9 mouse cellular contexts compared by ENCODE assay signal in genomic region chr9:76237243-76237642, GRCm38 (mm10). TPM values are rescaled to one million over a fixed set of nuclear protein-coding genes. Genes with fewer than 3 reads are reported as not detected.
DNase-seq lines count a peak whose midpoint lies in the region; ATAC-seq and TF ChIP-seq lines count a peak whose summit lies in the region.
"Had no signal": no experiment of that assay in that cellular context is flagged by ENCODE, and none has a peak within 500 bp of the region (broad histone marks: within the 10 kb centered on the region; RNA-seq: fewer than 3 reads in every experiment).

No protein-coding gene starts in this region.

- WGBS in kidney, postnatal 0 days: 40% methylated on average over 12 of the region's 12 CpGs
- whole genome bisulfite sequencing in intestine, embryonic 14.5 days: 32% methylated on average over 12 of the region's 12 CpGs

- no peaks in the 10 kb centered on the region for H3K9me3 ChIP-seq in kidney, postnatal 0 days (replicated peaks; ENCODE audit: low read length)
- H3K9me3 ChIP-seq in intestine, embryonic 14.5 days (ENCODE audit: control insufficient read depth, low read length): no peaks in the 10 kb centered on the region

- no peaks in the 10 kb centered on the region for H3K36me3 ChIP-seq in kidney, postnatal 0 days (ENCODE audit: insufficient read depth, low read length)
- no peaks in the 10 kb centered on the region for H3K36me3 ChIP-seq in intestine, embryonic 14.5 days (ENCODE audit: control insufficient read depth, insufficient read depth, low read length)

- peak overlapping the region; percentile 71; the same call in 1 of the 2 replicates for H3K4me2 ChIP-seq in kidney, postnatal 0 days (ENCODE audit: low read length)
- H3K4me2 ChIP-seq in intestine, embryonic 14.5 days (ENCODE audit: low read length): peak overlapping the region; percentile 74

- no peak overlapping the region for H3K4me3 ChIP-seq in kidney, postnatal 0 days (replicated peaks; ENCODE audit: low read depth, low read length)
- no peak overlapping the region for H3K4me3 ChIP-seq in intestine, embryonic 14.5 days (ENCODE audit: low read depth, low read length)

- no peak for ATAC-seq in kidney, postnatal 0 days (replicated peaks; ENCODE audit: low FRiP score, low read depth)
- no peak for ATAC-seq in intestine, embryonic 14.5 days (replicated peaks; ENCODE audit: low FRiP score, low TSS enrichment, low read depth)

- H3K27ac ChIP-seq in kidney, postnatal 0 days: no peak overlapping the region
- H3K27ac ChIP-seq in intestine, embryonic 14.5 days (ENCODE audit: low read depth): no peak overlapping the region

- no peak overlapping the region for H3K9ac ChIP-seq in kidney, postnatal 0 days (ENCODE audit: low read depth, low read length)
- H3K9ac ChIP-seq in intestine, embryonic 14.5 days (ENCODE audit: low read length): no peak overlapping the region

- no peaks in the 10 kb centered on the region for H3K4me1 ChIP-seq in kidney, postnatal 0 days (replicated peaks; ENCODE audit: insufficient read depth, low read length)
- H3K4me1 ChIP-seq in intestine, embryonic 14.5 days (replicated peaks; ENCODE audit: control insufficient read depth, insufficient read depth, low read length): no peaks in the 10 kb centered on the region

- peak; percentile 27 for DNase-seq in adrenal gland, adult 2 months
- no peak for DNase-seq in adrenal gland, postnatal 4 days (ENCODE audit: low spot score in 2 of 2)
- DNase-seq in kidney, postnatal 0 days (ENCODE audit: low spot score): no peak
- no peak for DNase-seq in kidney, adult 8-10 months
- no peak for DNase-seq in intestine, embryonic 14.5 days (ENCODE audit: low spot score)
- peak; percentile 31 for DNase-seq in mesoderm, embryonic 11.5 days (ENCODE audit: low read depth, low spot score)
- DNase-seq in layer of hippocampus, adult 9-10 months (ENCODE audit: low spot score): no peak
- DNase-seq in right cerebral cortex, postnatal 36 days (ENCODE audit: low spot score in 2 of 2): no peak

- TF ChIP-seq CTCF in kidney, postnatal 0 days (IDR thresholded peaks at IDR 0.05; ENCODE audit: low read depth): no peak

- H3K27me3 ChIP-seq in kidney, postnatal 0 days (ENCODE audit: insufficient read depth, low read length): no peaks in the 10 kb centered on the region
- no peaks in the 10 kb centered on the region for H3K27me3 ChIP-seq in intestine, embryonic 14.5 days (replicated peaks; ENCODE audit: control insufficient read depth, insufficient read depth, low read length)

RNA-seq across cellular contexts. Expression of gene Gfral, which starts 23.8 kb away (rescaled TPM):
- not detected for total RNA-seq in adrenal gland, adult 2 months (2021)
- polyA plus RNA-seq in adrenal gland, adult 2 months (2012; rRNA removed): not detected in 2 replicates
- total RNA-seq in adrenal gland, postnatal 4 days (2021): not detected
- polyA plus RNA-seq in kidney, postnatal 0 days (2015; fragmentation: Nextera tagmentation; extraction: Ambion mirVana): not detected in 2 replicates
- not detected in 2 replicates for polyA plus RNA-seq in intestine, embryonic 14.5 days (2014; fragmentation: Nextera tagmentation; extraction: Ambion mirVana)
- polyA plus RNA-seq: neural tube, embryonic 14.5 days had no signal

Comparison
In these comparisons a context has a peak if more than half of its experiments do, and no peak if none do; other contexts are left out.
1. DNase-seq: peak in adrenal gland, adult 2 months (single experiment) and mesoderm, embryonic 11.5 days (single experiment); none in adrenal gland, postnatal 4 days (0 of 2), kidney, postnatal 0 days (single experiment), kidney, adult 8-10 months (0 of 2), intestine, embryonic 14.5 days (single experiment), layer of hippocampus, adult 9-10 months (single experiment) and right cerebral cortex, postnatal 36 days (0 of 2).